Mouse (Mus musculus): ENCODE data around the gene Bpi. TPM values are rescaled to one million over a fixed set of nuclear protein-coding genes. Genes with fewer than 3 reads are reported as not detected.

Gene Bpi
- polyA plus RNA-seq, 1 experiment: not detected

- Histone ChIP-seq H3K4me1 (peaks cover 9% of the 10 kb centered on the region), H3K27me3 (replicated peaks) (peaks cover 72% of the 10 kb centered on the region), H3K9me3 (no peaks in the 10 kb centered on the region), H3K4me3 (replicated peaks) (no peak overlapping the region), H3K36me3 (replicated peaks; ENCODE audit: low read length) (no peaks in the 10 kb centered on the region)
- TF ChIP-seq FLI1 (IDR thresholded peaks at IDR 0.05; ENCODE audit: low read length) (no peak), GATA1 (IDR thresholded peaks at IDR 0.05; ENCODE audit: borderline replicate concordance, low read length) (no peak)
Measured at GRCm38 (mm10) chr2:158256894-158257293, 1.0 kb upstream of the Bpi start.

- Histone ChIP-seq H3K27me3 (replicated peaks) (peaks cover 71% of the 10 kb centered on the region), H3K9me3 (no peaks in the 10 kb centered on the region), H3K4me3 (replicated peaks) (no peak overlapping the region), H3K36me3 (replicated peaks; ENCODE audit: low read length) (no peaks in the 10 kb centered on the region), H3K4me1 (peaks cover 9% of the 10 kb centered on the region)
- TF ChIP-seq FLI1 (IDR thresholded peaks at IDR 0.05; ENCODE audit: low read length) (no peak), GATA1 (IDR thresholded peaks at IDR 0.05; ENCODE audit: borderline replicate concordance, low read length) (no peak)
Measured at GRCm38 (mm10) chr2:158258781-158259180, 887 bp downstream of the Bpi start.

- H3K36me3 ChIP-seq (replicated peaks; ENCODE audit: low read length): no peaks in the 10 kb centered on the region
- peaks cover 75% of the 10 kb centered on the region for H3K27me3 ChIP-seq (replicated peaks)
- TF ChIP-seq GATA1 (IDR thresholded peaks at IDR 0.05; ENCODE audit: borderline replicate concordance, low read length) (no peak), FLI1 (IDR thresholded peaks at IDR 0.05; ENCODE audit: low read length) (no peak)
- H3K9me3 ChIP-seq: no peaks in the 10 kb centered on the region
- H3K4me3 ChIP-seq (replicated peaks): no peak overlapping the region
- peaks cover 9% of the 10 kb centered on the region for H3K4me1 ChIP-seq
Measured at GRCm38 (mm10) chr2:158259498-158259897, 1.6 kb downstream of the Bpi start.

- no peak overlapping the region for H3K4me3 ChIP-seq (replicated peaks)
- H3K36me3 ChIP-seq (replicated peaks; ENCODE audit: low read length): no peaks in the 10 kb centered on the region
- no peak for TF ChIP-seq FLI1 (IDR thresholded peaks at IDR 0.05; ENCODE audit: low read length)
- no peak for TF ChIP-seq GATA1 (IDR thresholded peaks at IDR 0.05; ENCODE audit: borderline replicate concordance, low read length)
Measured at GRCm38 (mm10) chr2:158264877-158265276, 7.0 kb downstream of the Bpi start.

GRCm38 (mm10) chr2:158270017-158270416 is 12.1 kb downstream of the Bpi start:
- H3K4me1 ChIP-seq: no peaks in the 10 kb centered on the region; the same call in 1 of the 2 replicates
- H3K9me3 ChIP-seq: no peaks in the 10 kb centered on the region
- TF ChIP-seq FLI1 (IDR thresholded peaks at IDR 0.05; ENCODE audit: low read length) (no peak), GATA1 (IDR thresholded peaks at IDR 0.05; ENCODE audit: borderline replicate concordance, low read length) (no peak)
- H3K4me3 ChIP-seq (replicated peaks): peak overlapping the region; percentile 18
- peaks cover 64% of the 10 kb centered on the region for H3K27me3 ChIP-seq (replicated peaks)
- no peaks in the 10 kb centered on the region for H3K36me3 ChIP-seq (replicated peaks; ENCODE audit: low read length)

More at GRCm38 (mm10) chr2:158264877-158265276, 7.0 kb downstream of the Bpi start:
- Histone ChIP-seq H3K27me3 (replicated peaks) (peaks cover 71% of the 10 kb centered on the region), H3K4me1 (no peaks in the 10 kb centered on the region), H3K9me3 (no peaks in the 10 kb centered on the region)

- Histone ChIP-seq H3K4me1 (no peaks in the 10 kb centered on the region; the same call in 1 of the 2 replicates), H3K4me3 (replicated peaks) (no peak overlapping the region), H3K9me3 (no peaks in the 10 kb centered on the region), H3K27me3 (replicated peaks) (peaks cover 67% of the 10 kb centered on the region), H3K36me3 (replicated peaks; ENCODE audit: low read length) (no peaks in the 10 kb centered on the region)
- TF ChIP-seq GATA1 (IDR thresholded peaks at IDR 0.05; ENCODE audit: borderline replicate concordance, low read length) (no peak), FLI1 (IDR thresholded peaks at IDR 0.05; ENCODE audit: low read length) (no peak)
Measured at GRCm38 (mm10) chr2:158273646-158274045, 15.8 kb downstream of the Bpi start.

- Histone ChIP-seq H3K27me3 (replicated peaks) (peaks cover 62% of the 10 kb centered on the region), H3K4me1 (no peaks in the 10 kb centered on the region; the same call in 1 of the 2 replicates), H3K9me3 (no peaks in the 10 kb centered on the region), H3K36me3 (replicated peaks; ENCODE audit: low read length) (no peaks in the 10 kb centered on the region), H3K4me3 (replicated peaks) (no peak overlapping the region)
- TF ChIP-seq GATA1 (IDR thresholded peaks at IDR 0.05; ENCODE audit: borderline replicate concordance, low read length) (no peak), FLI1 (IDR thresholded peaks at IDR 0.05; ENCODE audit: low read length) (no peak)
Measured at GRCm38 (mm10) chr2:158275349-158275748, 17.5 kb downstream of the Bpi start.

GRCm38 (mm10) chr2:158275811-158276210 is 17.9 kb downstream of the Bpi start:
- H3K27me3 ChIP-seq (replicated peaks): peaks cover 58% of the 10 kb centered on the region
- no peaks in the 10 kb centered on the region for H3K9me3 ChIP-seq
- H3K4me3 ChIP-seq (replicated peaks): no peak overlapping the region
- H3K36me3 ChIP-seq (replicated peaks; ENCODE audit: low read length): no peaks in the 10 kb centered on the region
- H3K4me1 ChIP-seq: no peaks in the 10 kb centered on the region; the same call in 1 of the 2 replicates
- TF ChIP-seq FLI1 (IDR thresholded peaks at IDR 0.05; ENCODE audit: low read length) (no peak), GATA1 (IDR thresholded peaks at IDR 0.05; ENCODE audit: borderline replicate concordance, low read length) (no peak)

GRCm38 (mm10) chr2:158276451-158276850 is 18.6 kb downstream of the Bpi start:
- peaks cover 62% of the 10 kb centered on the region for H3K27me3 ChIP-seq (replicated peaks)
- H3K36me3 ChIP-seq (replicated peaks; ENCODE audit: low read length): no peaks in the 10 kb centered on the region
- no peaks in the 10 kb centered on the region; the same call in 1 of the 2 replicates for H3K4me1 ChIP-seq
- no peak overlapping the region for H3K4me3 ChIP-seq (replicated peaks)
- TF ChIP-seq GATA1 (IDR thresholded peaks at IDR 0.05; ENCODE audit: borderline replicate concordance, low read length): no peak
- TF ChIP-seq FLI1 (IDR thresholded peaks at IDR 0.05; ENCODE audit: low read length): no peak
- no peaks in the 10 kb centered on the region for H3K9me3 ChIP-seq

- H3K9me3 ChIP-seq: no peaks in the 10 kb centered on the region
- peaks cover 62% of the 10 kb centered on the region for H3K27me3 ChIP-seq (replicated peaks)
- no peaks in the 10 kb centered on the region; the same call in 1 of the 2 replicates for H3K4me1 ChIP-seq
- H3K36me3 ChIP-seq (replicated peaks; ENCODE audit: low read length): no peaks in the 10 kb centered on the region
- H3K4me3 ChIP-seq (replicated peaks): no peak overlapping the region
- no peak for TF ChIP-seq GATA1 (IDR thresholded peaks at IDR 0.05; ENCODE audit: borderline replicate concordance, low read length)
- TF ChIP-seq FLI1 (IDR thresholded peaks at IDR 0.05; ENCODE audit: low read length): no peak
Measured at GRCm38 (mm10) chr2:158276878-158277277, 19.0 kb downstream of the Bpi start.
